Mouse (Mus musculus): ENCODE data around the gene Olfr1061.

GRCm38 (mm10) chr2:86378293-86378692 is 35.6 kb downstream of the Olfr1061 start, which contains the start of gene Olfr1057:
- TF ChIP-seq CTCF (IDR thresholded peaks at IDR 0.05) (no peak), EP300 (IDR thresholded peaks at IDR 0.05) (no peak)

Measured in lung, postnatal 0 days (tissue).